Mouse (Mus musculus): ENCODE measurements around the gene Wnt5b. TPM values are rescaled to one million over a fixed set of nuclear protein-coding genes. Genes with fewer than 3 reads are reported as not detected.

Gene Wnt5b
- total and polyA plus RNA-seq, 2 experiments from 2014 or later = 4.3 to 5.3 TPM

DNA sequence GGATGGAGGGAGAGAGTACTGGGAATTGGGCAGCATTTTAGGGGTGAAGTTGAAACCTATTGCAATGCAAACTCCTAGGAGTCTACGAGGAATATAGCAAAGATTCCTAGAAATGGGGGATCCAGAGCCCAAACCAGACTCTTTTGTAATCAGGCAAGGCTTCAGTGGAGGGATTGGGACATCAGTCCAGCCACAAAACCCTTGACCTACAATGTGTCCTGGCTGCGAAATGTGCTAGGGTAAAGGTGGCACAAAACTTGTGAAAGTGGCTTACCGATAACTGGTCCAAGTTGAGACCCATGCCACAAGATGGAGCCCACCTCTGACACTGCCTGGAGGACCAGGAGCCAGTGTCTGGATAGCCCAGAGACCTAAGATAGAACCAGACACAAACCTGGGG is 144.8 kb downstream of the Wnt5b start:
- no peak overlapping the region for H3K4me3 ChIP-seq (ENCODE audit: low read depth, low read length)
- H3K4me1 ChIP-seq (ENCODE audit: control insufficient read depth, insufficient read depth) = peaks cover 6% of the 10 kb centered on the region; the same call in 1 of the 2 replicates
- H3K9ac ChIP-seq (replicated peaks; ENCODE audit: low read depth, low read length) = no peak overlapping the region
- no peak for ATAC-seq (ENCODE audit: insufficient read depth, low read depth)
- 92% methylated on average over 3 of the region's 3 CpGs for WGBS
- no peak overlapping the region for H3K4me2 ChIP-seq (ENCODE audit: low read depth, low read length)
- H3K36me3 ChIP-seq (replicated peaks; ENCODE audit: control insufficient read depth, insufficient read depth, low read length) = no peaks in the 10 kb centered on the region
- no peak for TF ChIP-seq CTCF (IDR thresholded peaks at IDR 0.05; ENCODE audit: low read depth)
- H3K27me3 ChIP-seq (ENCODE audit: control insufficient read depth, insufficient read depth, low read length) = no peaks in the 10 kb centered on the region
- no peak overlapping the region for H3K27ac ChIP-seq (ENCODE audit: low read depth)
- no peak for DNase-seq (ENCODE audit: low spot score)
- no peaks in the 10 kb centered on the region for H3K9me3 ChIP-seq (replicated peaks; ENCODE audit: control insufficient read depth, low read length)

- H3K4me3 ChIP-seq (ENCODE audit: low read depth, low read length) = no peak overlapping the region
- H3K4me2 ChIP-seq (ENCODE audit: low read depth, low read length) = no peak overlapping the region
- no peaks in the 10 kb centered on the region for H3K27me3 ChIP-seq (ENCODE audit: control insufficient read depth, insufficient read depth, low read length)
- DNase-seq (ENCODE audit: low spot score) (peak; percentile 82), ATAC-seq (ENCODE audit: insufficient read depth, low read depth) (peak; percentile 94)
- 0 out of 2 replicates have a peak, but pooled peaks have one; percentile 20 for TF ChIP-seq EP300 (IDR thresholded peaks at IDR 0.05; ENCODE audit: low read depth)
- no peak for TF ChIP-seq CTCF (IDR thresholded peaks at IDR 0.05; ENCODE audit: low read depth)
- H3K4me1 ChIP-seq (ENCODE audit: control insufficient read depth, insufficient read depth) = peaks cover 6% of the 10 kb centered on the region; the same call in 1 of the 2 replicates
- WGBS = 14% methylated on average over 5 of the region's 5 CpGs
- H3K36me3 ChIP-seq (replicated peaks; ENCODE audit: control insufficient read depth, insufficient read depth, low read length) = no peaks in the 10 kb centered on the region
- H3K9me3 ChIP-seq (replicated peaks; ENCODE audit: control insufficient read depth, low read length) = no peaks in the 10 kb centered on the region
- no peak overlapping the region for H3K9ac ChIP-seq (replicated peaks; ENCODE audit: low read depth, low read length)
- H3K27ac ChIP-seq (ENCODE audit: low read depth) = peak overlapping the region; percentile 33
These were observed 147.9 kb downstream of the Wnt5b start for GRCm38 (mm10) chr6:119396309-119396634.

DNA sequence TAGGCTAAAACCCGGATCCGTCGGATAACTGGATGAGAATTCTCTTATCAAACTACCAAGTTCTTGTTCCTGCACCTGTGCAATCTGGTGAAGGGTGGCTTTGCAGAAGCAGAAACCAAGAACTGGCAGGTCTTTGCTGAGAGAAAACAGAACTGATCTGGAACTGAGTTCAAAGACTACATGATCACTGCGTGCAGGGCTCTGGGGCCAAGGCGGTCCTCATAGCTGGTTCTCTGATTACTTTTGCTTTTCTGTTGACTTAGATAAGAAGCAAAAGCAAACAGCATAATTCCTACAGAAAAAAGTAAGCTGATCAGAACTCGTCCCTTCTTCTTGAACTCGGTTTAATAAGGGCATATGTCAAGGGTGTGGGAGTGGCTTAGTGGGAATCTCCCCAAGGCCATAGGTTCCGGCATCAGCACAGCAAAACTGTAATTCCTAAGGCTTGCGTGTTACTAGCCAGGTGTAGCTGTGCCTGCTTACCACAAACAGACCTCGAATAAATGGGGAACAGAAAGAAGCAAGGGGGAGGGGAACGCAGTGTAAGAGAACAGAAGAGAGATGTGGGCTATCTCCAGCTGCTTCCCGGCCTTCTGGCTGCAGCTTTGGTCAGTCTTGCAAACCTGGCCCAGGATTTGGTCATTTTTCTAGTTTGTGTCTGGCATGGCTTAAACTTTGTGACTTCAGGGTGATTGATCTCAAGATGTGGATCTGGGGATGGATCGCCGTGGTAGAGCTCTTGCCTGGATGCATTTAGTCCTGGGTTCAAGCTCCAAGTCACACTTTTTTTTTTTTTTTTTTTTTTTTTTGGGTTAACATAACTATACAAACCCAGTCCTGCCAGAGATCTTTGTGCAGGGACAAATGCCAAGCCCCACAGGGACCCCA is 148.5 kb downstream of the Wnt5b start:
- no peak for ATAC-seq (ENCODE audit: insufficient read depth, low read depth)
- WGBS = 71% methylated on average over 14 of the region's 14 CpGs
- Histone ChIP-seq H3K9ac (replicated peaks; ENCODE audit: low read depth, low read length) (no peak overlapping the region), H3K4me3 (ENCODE audit: low read depth, low read length) (no peak overlapping the region), H3K4me2 (ENCODE audit: low read depth, low read length) (no peak overlapping the region), H3K27ac (ENCODE audit: low read depth) (peak overlapping the region; percentile 33), H3K36me3 (replicated peaks; ENCODE audit: control insufficient read depth, insufficient read depth, low read length) (no peaks in the 10 kb centered on the region), H3K4me1 (ENCODE audit: control insufficient read depth, insufficient read depth) (peaks cover 6% of the 10 kb centered on the region; the same call in 1 of the 2 replicates), H3K27me3 (ENCODE audit: control insufficient read depth, insufficient read depth, low read length) (no peaks in the 10 kb centered on the region), H3K9me3 (replicated peaks; ENCODE audit: control insufficient read depth, low read length) (no peaks in the 10 kb centered on the region)
- TF ChIP-seq CTCF (IDR thresholded peaks at IDR 0.05; ENCODE audit: low read depth) (no peak), EP300 (IDR thresholded peaks at IDR 0.05; ENCODE audit: low read depth) (no peak)
- DNase-seq (ENCODE audit: low spot score) = no peak

- 64% methylated on average over 9 of the region's 9 CpGs for WGBS
- no peaks in the 10 kb centered on the region for H3K27me3 ChIP-seq (ENCODE audit: control insufficient read depth, insufficient read depth, low read length)
These were observed 151.3 kb downstream of the Wnt5b start for GRCm38 (mm10) chr6:119392836-119393235.

DNA sequence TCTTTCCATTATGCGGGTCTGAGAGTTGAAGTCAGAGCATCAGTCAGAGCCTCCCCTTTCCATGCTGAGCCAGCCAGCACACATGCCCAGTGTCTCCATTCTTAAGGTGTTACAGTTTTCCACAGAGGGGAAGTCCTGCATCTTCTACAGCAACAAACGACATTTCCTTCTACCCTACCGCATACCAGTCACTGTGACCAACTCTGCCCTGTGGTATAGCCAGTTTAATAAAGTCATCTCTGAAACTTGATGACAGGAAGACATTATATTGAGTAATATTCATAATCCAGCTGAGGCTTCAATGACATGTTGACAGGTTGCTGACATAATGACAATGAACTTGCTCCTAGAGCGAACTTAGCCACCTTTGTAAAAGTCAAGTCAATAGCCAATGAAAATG is 153.4 kb downstream of the Wnt5b start:
- DNase-seq (ENCODE audit: low spot score) (no peak), ATAC-seq (ENCODE audit: insufficient read depth, low read depth) (no peak)
- Histone ChIP-seq H3K4me2 (ENCODE audit: low read depth, low read length) (no peak overlapping the region), H3K9ac (replicated peaks; ENCODE audit: low read depth, low read length) (no peak overlapping the region), H3K9me3 (replicated peaks; ENCODE audit: control insufficient read depth, low read length) (no peaks in the 10 kb centered on the region), H3K4me3 (ENCODE audit: low read depth, low read length) (no peak overlapping the region), H3K27ac (ENCODE audit: low read depth) (no peak overlapping the region), H3K4me1 (ENCODE audit: control insufficient read depth, insufficient read depth) (peaks cover 23% of the 10 kb centered on the region), H3K36me3 (replicated peaks; ENCODE audit: control insufficient read depth, insufficient read depth, low read length) (no peaks in the 10 kb centered on the region), H3K27me3 (ENCODE audit: control insufficient read depth, insufficient read depth, low read length) (no peaks in the 10 kb centered on the region)
- 87% methylated on average over 4 of the region's 4 CpGs for WGBS
- TF ChIP-seq CTCF (IDR thresholded peaks at IDR 0.05; ENCODE audit: low read depth) = no peak
- TF ChIP-seq EP300 (IDR thresholded peaks at IDR 0.05; ENCODE audit: low read depth) = no peak

More at GRCm38 (mm10) chr6:119392836-119393235, 151.3 kb downstream of the Wnt5b start:
- no peak for TF ChIP-seq EP300 (IDR thresholded peaks at IDR 0.05; ENCODE audit: low read depth)
- Histone ChIP-seq H3K36me3 (replicated peaks; ENCODE audit: control insufficient read depth, insufficient read depth, low read length) (no peaks in the 10 kb centered on the region), H3K4me2 (ENCODE audit: low read depth, low read length) (no peak overlapping the region), H3K9ac (replicated peaks; ENCODE audit: low read depth, low read length) (no peak overlapping the region), H3K27ac (ENCODE audit: low read depth) (no peak overlapping the region), H3K4me1 (ENCODE audit: control insufficient read depth, insufficient read depth) (peaks cover 14% of the 10 kb centered on the region; the same call in 1 of the 2 replicates), H3K9me3 (replicated peaks; ENCODE audit: control insufficient read depth, low read length) (no peaks in the 10 kb centered on the region), H3K4me3 (ENCODE audit: low read depth, low read length) (no peak overlapping the region)
- ATAC-seq (ENCODE audit: insufficient read depth, low read depth) = no peak
- DNase-seq (ENCODE audit: low spot score) = no peak
